Mouse (Mus musculus): ENCODE measurements around the gene Fbln5. TPM values are rescaled to one million over a fixed set of nuclear protein-coding genes. Genes with fewer than 3 reads are reported as not detected.

Gene Fbln5
- polyA plus RNA-seq, 1 experiment from 2014 or later: 7.6 TPM

DNA sequence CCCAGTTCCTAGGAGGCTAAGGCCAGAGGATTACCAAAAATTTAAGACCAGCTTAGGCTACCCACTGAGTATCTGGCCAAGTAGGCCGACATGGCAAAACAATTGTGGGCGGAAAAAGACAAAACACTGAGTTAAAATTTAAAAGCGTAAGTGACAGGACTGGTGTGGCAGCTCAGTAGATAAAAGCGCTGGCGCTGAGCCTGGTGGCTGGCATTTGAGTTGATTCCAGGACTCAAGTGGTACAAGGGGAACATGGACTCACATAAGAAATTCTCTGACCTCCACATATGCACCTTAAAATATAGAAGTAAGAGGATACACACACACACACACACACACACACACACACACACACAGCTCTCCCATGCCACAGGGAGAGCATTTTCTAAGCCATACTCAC is 42.5 kb downstream of the Fbln5 start:
- H3K4me3 ChIP-seq (ENCODE audit: low read depth, low read length): no peak overlapping the region
- no peaks in the 10 kb centered on the region for H3K9me3 ChIP-seq (replicated peaks; ENCODE audit: control insufficient read depth, low read length)
- no peaks in the 10 kb centered on the region for H3K4me1 ChIP-seq (ENCODE audit: control insufficient read depth, low read depth, low read length)
- no peak overlapping the region for H3K4me2 ChIP-seq (ENCODE audit: low read depth, low read length)
- H3K9ac ChIP-seq (ENCODE audit: low read depth, low read length): no peak overlapping the region
- ATAC-seq (ENCODE audit: low read depth): no peak
- 73% methylated on average over 5 of the region's 5 CpGs for WGBS (ENCODE audit: insufficient replicate concordance)
- H3K27me3 ChIP-seq (ENCODE audit: control insufficient read depth, insufficient read depth, low read depth, low read length): no peaks in the 10 kb centered on the region
- no peaks in the 10 kb centered on the region for H3K36me3 ChIP-seq (ENCODE audit: control insufficient read depth, insufficient read depth)
- no peak overlapping the region for H3K27ac ChIP-seq (ENCODE audit: low read length)

GRCm38 (mm10) chr12:101774116-101774515 is 44.7 kb downstream of the Fbln5 start:
- no peak for ATAC-seq (ENCODE audit: low read depth)
- no peak overlapping the region for H3K4me2 ChIP-seq (ENCODE audit: low read depth, low read length)
- no peak overlapping the region for H3K27ac ChIP-seq (ENCODE audit: low read length)
- no peak overlapping the region for H3K9ac ChIP-seq (ENCODE audit: low read depth, low read length)
- 57% methylated on average over 4 of the region's 4 CpGs for WGBS (ENCODE audit: insufficient replicate concordance)
- H3K9me3 ChIP-seq (replicated peaks; ENCODE audit: control insufficient read depth, low read length): no peaks in the 10 kb centered on the region
- H3K36me3 ChIP-seq (ENCODE audit: control insufficient read depth, insufficient read depth): no peaks in the 10 kb centered on the region
- H3K27me3 ChIP-seq (ENCODE audit: control insufficient read depth, insufficient read depth, low read depth, low read length): no peaks in the 10 kb centered on the region
- H3K4me1 ChIP-seq (ENCODE audit: control insufficient read depth, low read depth, low read length): no peaks in the 10 kb centered on the region
- no peak overlapping the region for H3K4me3 ChIP-seq (ENCODE audit: low read depth, low read length)

GRCm38 (mm10) chr12:101772962-101773361 is 45.9 kb downstream of the Fbln5 start:
- Histone ChIP-seq H3K27ac (ENCODE audit: low read length) (no peak overlapping the region), H3K36me3 (ENCODE audit: control insufficient read depth, insufficient read depth) (no peaks in the 10 kb centered on the region), H3K27me3 (ENCODE audit: control insufficient read depth, insufficient read depth, low read depth, low read length) (no peaks in the 10 kb centered on the region), H3K4me2 (ENCODE audit: low read depth, low read length) (no peak overlapping the region), H3K4me1 (ENCODE audit: control insufficient read depth, low read depth, low read length) (no peaks in the 10 kb centered on the region), H3K4me3 (ENCODE audit: low read depth, low read length) (no peak overlapping the region), H3K9ac (ENCODE audit: low read depth, low read length) (no peak overlapping the region), H3K9me3 (replicated peaks; ENCODE audit: control insufficient read depth, low read length) (no peaks in the 10 kb centered on the region)
- 35% methylated on average over 3 of the region's 3 CpGs for WGBS (ENCODE audit: insufficient replicate concordance)
- no peak for ATAC-seq (ENCODE audit: low read depth)

DNA sequence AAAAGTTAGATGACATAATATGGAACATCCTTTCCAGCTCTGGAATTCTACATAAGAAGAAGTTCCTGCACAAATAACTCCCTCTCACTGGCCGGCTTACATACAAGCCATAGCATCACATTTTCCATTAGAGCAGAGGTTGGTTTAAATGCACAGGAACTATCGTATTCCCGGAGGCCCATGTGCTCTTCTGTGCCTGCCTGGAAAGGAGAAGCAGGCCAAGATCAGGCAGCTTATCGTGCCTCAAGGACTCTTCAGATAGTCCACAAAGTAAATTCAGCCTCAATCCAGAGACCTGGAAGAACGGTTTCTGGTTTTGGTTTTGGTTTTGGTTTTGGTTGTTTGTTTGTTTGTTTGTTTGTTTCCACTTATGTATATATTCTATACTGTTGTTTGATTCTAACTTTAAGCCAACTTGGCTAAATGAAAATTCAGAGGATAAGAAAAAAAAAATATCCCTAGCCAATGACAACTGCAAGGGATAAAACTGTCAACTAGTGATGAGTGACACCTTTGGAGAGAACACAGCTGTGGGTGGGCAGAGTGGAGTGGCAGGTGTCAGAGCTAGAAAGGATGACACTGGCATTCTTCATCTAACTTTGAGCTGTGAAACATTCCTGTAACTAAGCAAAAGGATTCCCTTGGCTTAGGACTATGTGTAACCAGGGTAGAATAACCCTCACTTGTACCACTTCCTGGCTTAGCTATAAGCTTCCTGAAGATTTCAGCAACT is 48.4 kb downstream of the Fbln5 start:
- Histone ChIP-seq H3K4me2 (ENCODE audit: low read depth, low read length) (no peak overlapping the region), H3K27ac (ENCODE audit: low read length) (no peak overlapping the region), H3K27me3 (ENCODE audit: control insufficient read depth, insufficient read depth, low read depth, low read length) (no peaks in the 10 kb centered on the region), H3K36me3 (ENCODE audit: control insufficient read depth, insufficient read depth) (no peaks in the 10 kb centered on the region), H3K9me3 (replicated peaks; ENCODE audit: control insufficient read depth, low read length) (no peaks in the 10 kb centered on the region), H3K9ac (ENCODE audit: low read depth, low read length) (no peak overlapping the region), H3K4me1 (ENCODE audit: control insufficient read depth, low read depth, low read length) (no peaks in the 10 kb centered on the region), H3K4me3 (ENCODE audit: low read depth, low read length) (no peak overlapping the region)
- no peak for ATAC-seq (ENCODE audit: low read depth)
- WGBS (ENCODE audit: insufficient replicate concordance): 66% methylated on average over 5 of the region's 5 CpGs

GRCm38 (mm10) chr12:101767306-101768053 is 51.4 kb downstream of the Fbln5 start:
- H3K4me3 ChIP-seq (ENCODE audit: low read depth, low read length): no peak overlapping the region
- no peaks in the 10 kb centered on the region for H3K4me1 ChIP-seq (ENCODE audit: control insufficient read depth, low read depth, low read length)
- peak; percentile 30; the same call in 1 of the 2 replicates for ATAC-seq (ENCODE audit: low read depth)
- no peak overlapping the region for H3K9ac ChIP-seq (ENCODE audit: low read depth, low read length)
- H3K4me2 ChIP-seq (ENCODE audit: low read depth, low read length): no peak overlapping the region
- H3K27ac ChIP-seq (ENCODE audit: low read length): no peak overlapping the region
- WGBS (ENCODE audit: insufficient replicate concordance): 40% methylated on average over 9 of the region's 9 CpGs
- no peaks in the 10 kb centered on the region for H3K9me3 ChIP-seq (replicated peaks; ENCODE audit: control insufficient read depth, low read length)
- H3K27me3 ChIP-seq (ENCODE audit: control insufficient read depth, insufficient read depth, low read depth, low read length): no peaks in the 10 kb centered on the region
- no peaks in the 10 kb centered on the region for H3K36me3 ChIP-seq (ENCODE audit: control insufficient read depth, insufficient read depth)

- Histone ChIP-seq H3K27ac (ENCODE audit: low read length) (no peak overlapping the region), H3K4me2 (ENCODE audit: low read depth, low read length) (no peak overlapping the region), H3K9ac (ENCODE audit: low read depth, low read length) (no peak overlapping the region)
Observed at GRCm38 (mm10) chr12:101766228-101766852, 52.5 kb downstream of the Fbln5 start.

GRCm38 (mm10) chr12:101764870-101765269 is 54.0 kb downstream of the Fbln5 start:
- Histone ChIP-seq H3K9me3 (replicated peaks; ENCODE audit: control insufficient read depth, low read length) (no peaks in the 10 kb centered on the region), H3K36me3 (ENCODE audit: control insufficient read depth, insufficient read depth) (no peaks in the 10 kb centered on the region), H3K27me3 (ENCODE audit: control insufficient read depth, insufficient read depth, low read depth, low read length) (no peaks in the 10 kb centered on the region), H3K9ac (ENCODE audit: low read depth, low read length) (no peak overlapping the region), H3K27ac (ENCODE audit: low read length) (no peak overlapping the region), H3K4me3 (ENCODE audit: low read depth, low read length) (no peak overlapping the region), H3K4me1 (ENCODE audit: control insufficient read depth, low read depth, low read length) (no peaks in the 10 kb centered on the region), H3K4me2 (ENCODE audit: low read depth, low read length) (no peak overlapping the region)
- no peak for ATAC-seq (ENCODE audit: low read depth)
- WGBS (ENCODE audit: insufficient replicate concordance): 60% methylated on average over 5 of the region's 5 CpGs

More at GRCm38 (mm10) chr12:101766228-101766852, 52.5 kb downstream of the Fbln5 start:
- Histone ChIP-seq H3K4me1 (ENCODE audit: control insufficient read depth, low read depth, low read length) (no peaks in the 10 kb centered on the region), H3K4me3 (ENCODE audit: low read depth, low read length) (no peak overlapping the region), H3K27me3 (ENCODE audit: control insufficient read depth, insufficient read depth, low read depth, low read length) (no peaks in the 10 kb centered on the region), H3K36me3 (ENCODE audit: control insufficient read depth, insufficient read depth) (no peaks in the 10 kb centered on the region), H3K9me3 (replicated peaks; ENCODE audit: control insufficient read depth, low read length) (no peaks in the 10 kb centered on the region)
- WGBS (ENCODE audit: insufficient replicate concordance): 38% methylated on average over 3 of the region's 3 CpGs
- ATAC-seq (ENCODE audit: low read depth): no peak

DNA sequence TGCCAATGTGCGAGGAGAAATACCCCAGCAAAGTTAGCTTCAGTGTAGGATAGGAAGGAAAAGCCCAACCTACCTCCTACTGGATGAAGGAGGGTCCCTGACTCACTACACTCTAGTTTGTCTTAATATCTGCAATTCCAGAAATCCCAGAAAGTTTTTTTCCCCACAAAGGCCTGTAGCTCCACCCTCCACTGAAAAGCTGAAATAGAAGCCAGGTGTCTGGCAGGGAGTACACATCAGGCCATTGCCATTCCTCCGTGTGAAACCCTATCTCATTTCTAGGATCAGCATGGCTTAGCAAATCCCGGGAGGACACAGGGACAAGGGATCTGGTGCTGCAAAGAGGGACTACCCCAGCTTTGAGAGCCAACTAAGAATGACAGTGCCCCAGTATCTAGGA is 55.8 kb downstream of the Fbln5 start:
- no peak for ATAC-seq (ENCODE audit: low read depth)
- no peak overlapping the region for H3K4me2 ChIP-seq (ENCODE audit: low read depth, low read length)
- no peak overlapping the region for H3K27ac ChIP-seq (ENCODE audit: low read length)
- no peak overlapping the region for H3K9ac ChIP-seq (ENCODE audit: low read depth, low read length)
- no peaks in the 10 kb centered on the region for H3K4me1 ChIP-seq (ENCODE audit: control insufficient read depth, low read depth, low read length)
- H3K36me3 ChIP-seq (ENCODE audit: control insufficient read depth, insufficient read depth): no peaks in the 10 kb centered on the region
- H3K9me3 ChIP-seq (replicated peaks; ENCODE audit: control insufficient read depth, low read length): no peaks in the 10 kb centered on the region
- H3K4me3 ChIP-seq (ENCODE audit: low read depth, low read length): no peak overlapping the region
- no peaks in the 10 kb centered on the region for H3K27me3 ChIP-seq (ENCODE audit: control insufficient read depth, insufficient read depth, low read depth, low read length)
- 57% methylated on average over 3 of the region's 3 CpGs for WGBS (ENCODE audit: insufficient replicate concordance)

- H3K9ac ChIP-seq (ENCODE audit: low read depth, low read length): no peak overlapping the region
- ATAC-seq (ENCODE audit: low read depth): no peak
- H3K4me2 ChIP-seq (ENCODE audit: low read depth, low read length): no peak overlapping the region
- no peak overlapping the region for H3K27ac ChIP-seq (ENCODE audit: low read length)
- H3K4me3 ChIP-seq (ENCODE audit: low read depth, low read length): no peak overlapping the region
- no peaks in the 10 kb centered on the region for H3K9me3 ChIP-seq (replicated peaks; ENCODE audit: control insufficient read depth, low read length)
- no peaks in the 10 kb centered on the region for H3K27me3 ChIP-seq (ENCODE audit: control insufficient read depth, insufficient read depth, low read depth, low read length)
- WGBS (ENCODE audit: insufficient replicate concordance): 65% methylated on average over 5 of the region's 5 CpGs
- no peaks in the 10 kb centered on the region for H3K36me3 ChIP-seq (ENCODE audit: control insufficient read depth, insufficient read depth)
- no peaks in the 10 kb centered on the region for H3K4me1 ChIP-seq (ENCODE audit: control insufficient read depth, low read depth, low read length)
Observed at GRCm38 (mm10) chr12:101762054-101762453, 56.8 kb downstream of the Fbln5 start.
